Mouse (Mus musculus): ENCODE data around the gene Ech1. TPM values are rescaled to one million over a fixed set of nuclear protein-coding genes. Genes with fewer than 3 reads are reported as not detected.
A peak's percentile ranks its signal among the peaks of the same experiment; 100 is the strongest.

The Ech1 gene
- polyA plus RNA-seq, 1 experiment from 2014 or later: 69.1 TPM

DNA sequence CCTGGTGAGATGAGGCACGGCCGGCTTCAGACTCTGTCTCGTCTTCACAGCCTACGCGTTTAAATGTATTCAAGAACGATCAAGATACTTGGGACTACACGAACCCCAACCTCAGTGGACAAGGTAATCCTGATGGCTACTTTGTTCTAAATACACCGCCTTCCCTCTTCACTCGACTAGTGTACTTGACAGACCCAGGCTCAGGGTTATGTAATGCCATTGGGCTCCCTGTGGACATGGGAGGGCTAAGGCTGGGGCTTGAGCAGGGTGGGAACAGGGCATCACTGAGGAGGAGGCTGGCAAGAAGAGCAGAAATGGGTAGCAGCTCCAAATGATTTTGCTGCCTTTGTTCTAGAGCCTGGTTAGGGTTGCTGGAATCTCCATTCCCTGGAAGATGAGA, 9.8 kb upstream of the Ech1 start:
- H3K27ac ChIP-seq: no peak overlapping the region
- H3K4me1 ChIP-seq: peaks cover 70% of the 10 kb centered on the region
- no peak overlapping the region for H3K9ac ChIP-seq
- H3K36me3 ChIP-seq (ENCODE audit: poor library complexity, severe bottlenecking): peaks cover 79% of the 10 kb centered on the region
- no peak overlapping the region for H3K4me2 ChIP-seq
- H3K9me3 ChIP-seq (replicated peaks): no peaks in the 10 kb centered on the region
- WGBS: 86% methylated on average over 9 of the region's 9 CpGs
- H3K4me3 ChIP-seq: no peak overlapping the region
- no peak for ATAC-seq
- no peaks in the 10 kb centered on the region for H3K27me3 ChIP-seq

DNA sequence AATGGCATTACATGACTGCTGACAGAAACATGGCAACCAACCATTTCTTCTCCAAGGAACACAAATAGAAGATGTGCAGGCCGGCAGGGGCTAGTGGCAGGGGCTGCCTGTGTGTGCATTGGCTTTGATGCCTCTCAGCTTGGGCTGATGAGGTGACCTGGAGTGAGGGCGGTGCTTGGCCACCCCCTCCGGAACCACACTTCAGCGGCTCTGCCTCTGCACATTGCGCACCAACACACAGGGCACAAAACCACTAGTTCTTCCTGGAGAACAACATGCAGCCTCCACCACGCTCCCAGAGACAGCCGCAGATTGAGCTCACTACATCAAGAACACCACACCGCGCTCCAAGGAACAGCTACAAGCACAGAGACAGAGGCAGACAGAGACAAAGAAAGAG, 8.8 kb upstream of the Ech1 start:
- H3K4me3 ChIP-seq: no peak overlapping the region
- H3K4me2 ChIP-seq: no peak overlapping the region
- peaks cover 89% of the 10 kb centered on the region for H3K36me3 ChIP-seq (ENCODE audit: poor library complexity, severe bottlenecking)
- H3K27ac ChIP-seq: no peak overlapping the region
- peaks cover 75% of the 10 kb centered on the region for H3K4me1 ChIP-seq
- ATAC-seq: no peak
- H3K27me3 ChIP-seq: no peaks in the 10 kb centered on the region
- H3K9me3 ChIP-seq (replicated peaks): no peaks in the 10 kb centered on the region
- H3K9ac ChIP-seq: 0 out of 2 replicates have a peak overlapping the region, but pooled peaks have one; percentile 6
- WGBS: 88% methylated on average over 9 of the region's 9 CpGs

DNA sequence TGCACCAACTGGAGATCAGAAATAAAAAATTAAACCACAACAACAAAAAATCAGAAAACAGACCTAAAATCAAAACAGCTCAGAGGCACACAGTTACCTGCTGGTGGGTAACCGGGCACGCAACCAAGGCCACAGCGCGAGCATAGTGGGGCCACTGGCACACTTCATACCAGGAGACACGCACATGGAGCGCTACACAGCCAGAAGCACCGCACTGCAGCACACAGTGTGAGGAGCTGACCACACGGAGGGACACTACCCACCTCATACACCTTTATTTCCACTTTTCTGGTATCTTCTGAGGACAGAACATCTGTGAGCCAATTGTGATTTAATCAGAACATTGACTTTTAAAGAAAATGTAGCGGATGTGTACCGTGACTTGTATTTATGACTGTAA, 8.1 kb upstream of the Ech1 start:
- 94% methylated on average over 10 of the region's 10 CpGs for WGBS
- Histone ChIP-seq H3K4me2 (peak overlapping the region; percentile 16), H3K27ac (no peak overlapping the region), H3K9me3 (replicated peaks) (no peaks in the 10 kb centered on the region), H3K9ac (0 out of 2 replicates have a peak overlapping the region, but pooled peaks have one; percentile 26), H3K36me3 (ENCODE audit: poor library complexity, severe bottlenecking) (peaks cover 96% of the 10 kb centered on the region), H3K4me3 (no peak overlapping the region), H3K4me1 (peaks cover 72% of the 10 kb centered on the region), H3K27me3 (no peaks in the 10 kb centered on the region)
- ATAC-seq: no peak

DNA sequence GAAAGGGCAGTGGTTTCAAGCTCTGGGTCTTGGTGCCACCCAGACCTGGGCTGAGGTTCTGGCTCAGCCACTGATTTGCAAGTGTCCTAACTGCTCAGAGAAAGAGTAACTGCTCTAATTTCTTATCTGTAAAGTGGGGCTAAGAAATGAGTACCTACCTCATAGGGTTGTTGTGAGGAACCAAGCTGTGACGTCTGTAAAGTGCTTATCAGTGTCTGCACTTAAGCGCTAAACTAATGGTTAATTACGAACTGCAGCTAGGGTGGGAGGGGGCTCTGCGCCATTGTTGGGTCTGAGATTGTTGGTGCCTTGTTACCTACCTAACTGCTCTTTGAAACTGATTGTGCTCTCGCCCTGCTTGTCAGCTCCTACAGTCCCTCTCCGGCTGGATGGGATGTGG, 7.5 kb upstream of the Ech1 start:
- Histone ChIP-seq H3K4me1 (peaks cover 66% of the 10 kb centered on the region), H3K27me3 (no peaks in the 10 kb centered on the region), H3K9ac (peak overlapping the region; percentile 26; the same call in 1 of the 2 replicates), H3K27ac (no peak overlapping the region), H3K36me3 (ENCODE audit: poor library complexity, severe bottlenecking) (peaks cover 99% of the 10 kb centered on the region), H3K4me3 (no peak overlapping the region), H3K9me3 (replicated peaks) (no peaks in the 10 kb centered on the region), H3K4me2 (0 out of 2 replicates have a peak overlapping the region, but pooled peaks have one; percentile 16)
- WGBS: 56% methylated on average over 6 of the region's 6 CpGs
- ATAC-seq: no peak

DNA sequence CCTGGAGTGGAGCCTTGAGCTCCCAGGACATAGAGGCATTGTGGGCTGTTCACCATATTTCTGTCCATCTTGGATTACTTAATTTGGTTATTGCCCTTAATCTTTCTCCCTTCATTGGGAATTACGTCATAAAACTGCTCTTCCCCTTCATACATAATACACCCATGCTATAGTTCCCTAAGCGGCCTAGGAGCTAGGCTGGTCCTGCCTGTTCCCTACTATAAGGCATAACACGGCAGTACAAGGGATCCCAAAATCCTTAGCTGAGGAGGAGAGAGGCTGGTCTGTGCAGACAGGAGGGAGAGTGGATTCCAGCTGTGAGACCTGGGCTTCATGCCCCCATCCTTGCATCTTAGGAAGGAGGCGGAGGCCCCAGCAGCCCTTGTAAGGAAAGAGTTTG, 7.1 kb upstream of the Ech1 start:
- Histone ChIP-seq H3K4me1 (peaks cover 62% of the 10 kb centered on the region), H3K27ac (no peak overlapping the region), H3K4me2 (no peak overlapping the region), H3K36me3 (ENCODE audit: poor library complexity, severe bottlenecking) (peaks cover 99% of the 10 kb centered on the region), H3K9ac (no peak overlapping the region), H3K9me3 (replicated peaks) (no peaks in the 10 kb centered on the region), H3K27me3 (no peaks in the 10 kb centered on the region), H3K4me3 (no peak overlapping the region)
- ATAC-seq: no peak
- 78% methylated on average over 4 of the region's 4 CpGs for WGBS

DNA sequence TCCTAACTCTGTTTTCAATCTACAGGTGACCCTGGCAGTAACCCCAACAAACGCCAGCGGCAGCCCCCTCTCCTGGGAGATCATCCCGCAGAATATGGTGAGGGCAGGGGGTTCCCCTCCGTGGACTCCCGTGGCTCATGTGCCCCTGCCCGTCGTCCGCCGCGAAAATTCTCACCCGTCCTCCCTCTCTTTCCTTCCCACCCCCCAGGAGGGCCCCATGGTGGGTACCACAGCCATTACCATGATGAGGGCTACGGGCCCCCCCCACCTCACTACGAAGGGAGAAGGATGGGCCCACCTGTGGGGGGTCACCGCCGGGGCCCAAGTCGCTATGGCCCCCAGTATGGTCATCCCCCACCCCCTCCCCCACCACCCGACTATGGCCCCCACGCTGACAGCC, 6.6 kb upstream of the Ech1 start:
- peaks cover 57% of the 10 kb centered on the region for H3K4me1 ChIP-seq
- no peak overlapping the region for H3K4me3 ChIP-seq
- no peak overlapping the region for H3K27ac ChIP-seq
- no peaks in the 10 kb centered on the region for H3K27me3 ChIP-seq
- H3K36me3 ChIP-seq (ENCODE audit: poor library complexity, severe bottlenecking): peaks cover 98% of the 10 kb centered on the region
- no peak overlapping the region for H3K4me2 ChIP-seq
- no peak overlapping the region for H3K9ac ChIP-seq
- ATAC-seq: no peak
- H3K9me3 ChIP-seq (replicated peaks): no peaks in the 10 kb centered on the region
- 84% methylated on average over 18 of the region's 18 CpGs for WGBS

DNA sequence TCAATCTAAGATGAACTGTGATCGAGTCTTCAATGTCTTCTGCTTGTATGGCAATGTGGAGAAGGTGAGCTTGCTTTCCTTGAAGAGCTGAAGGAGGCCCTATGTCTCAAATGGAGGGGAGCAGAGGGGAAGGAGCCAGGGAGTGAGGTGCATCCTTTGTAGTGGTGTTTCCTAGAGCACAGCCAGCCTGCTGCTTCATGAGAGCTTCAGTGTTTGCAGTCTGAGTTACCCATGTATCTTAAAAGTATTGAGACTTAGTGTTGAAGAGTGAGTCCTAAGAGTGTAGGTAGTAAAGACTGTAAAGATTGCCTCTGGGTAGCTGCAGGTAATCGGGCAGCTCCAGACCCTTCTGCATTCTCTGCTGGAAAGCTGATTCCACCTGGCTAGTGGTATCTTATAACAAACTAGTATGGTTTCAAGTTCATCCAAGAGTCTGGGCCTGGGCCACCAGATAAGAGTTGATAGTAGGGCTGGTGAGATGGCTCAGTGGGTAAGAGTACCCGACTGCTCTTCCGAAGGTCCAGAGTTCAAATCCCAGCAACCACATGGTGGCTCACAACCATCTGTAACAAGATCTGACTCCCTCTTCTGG, 6.1 kb upstream of the Ech1 start:
- no peak overlapping the region for H3K4me2 ChIP-seq
- H3K36me3 ChIP-seq (ENCODE audit: poor library complexity, severe bottlenecking): peaks cover 92% of the 10 kb centered on the region
- WGBS: 93% methylated on average over 4 of the region's 4 CpGs
- peaks cover 52% of the 10 kb centered on the region for H3K4me1 ChIP-seq
- H3K27me3 ChIP-seq: no peaks in the 10 kb centered on the region
- ATAC-seq: no peak
- H3K9me3 ChIP-seq (replicated peaks): no peaks in the 10 kb centered on the region
- H3K27ac ChIP-seq: no peak overlapping the region
- no peak overlapping the region for H3K4me3 ChIP-seq
- H3K9ac ChIP-seq: no peak overlapping the region

DNA sequence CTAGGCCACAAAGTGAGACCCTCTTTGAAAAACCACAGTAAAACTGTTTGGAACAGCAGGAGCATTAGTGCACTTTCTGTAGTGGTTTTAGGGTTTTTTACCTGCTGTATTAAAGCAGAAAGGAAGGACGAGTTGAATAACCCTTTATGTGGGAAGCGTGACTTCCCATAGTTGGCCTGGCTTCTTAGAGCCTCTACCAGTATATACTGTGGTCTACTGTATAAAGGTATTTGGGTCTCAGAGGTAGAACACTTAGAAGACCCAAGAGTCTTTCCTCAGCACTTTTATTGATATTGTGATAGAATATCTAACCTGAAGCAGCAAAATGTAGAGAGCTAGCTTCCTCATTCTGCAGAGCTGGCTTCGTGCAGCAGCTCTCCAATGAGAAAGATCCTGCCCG, 5.4 kb upstream of the Ech1 start:
- Histone ChIP-seq H3K4me3 (no peak overlapping the region), H3K27me3 (no peaks in the 10 kb centered on the region), H3K9me3 (replicated peaks) (no peaks in the 10 kb centered on the region), H3K4me2 (no peak overlapping the region), H3K4me1 (peaks cover 48% of the 10 kb centered on the region), H3K36me3 (ENCODE audit: poor library complexity, severe bottlenecking) (peaks cover 86% of the 10 kb centered on the region), H3K9ac (0 out of 2 replicates have a peak overlapping the region, but pooled peaks have one; percentile 2), H3K27ac (0 out of 2 replicates have a peak overlapping the region, but pooled peaks have one; percentile 48)
- WGBS: 79% methylated on average over 4 of the region's 4 CpGs
- ATAC-seq: no peak

DNA sequence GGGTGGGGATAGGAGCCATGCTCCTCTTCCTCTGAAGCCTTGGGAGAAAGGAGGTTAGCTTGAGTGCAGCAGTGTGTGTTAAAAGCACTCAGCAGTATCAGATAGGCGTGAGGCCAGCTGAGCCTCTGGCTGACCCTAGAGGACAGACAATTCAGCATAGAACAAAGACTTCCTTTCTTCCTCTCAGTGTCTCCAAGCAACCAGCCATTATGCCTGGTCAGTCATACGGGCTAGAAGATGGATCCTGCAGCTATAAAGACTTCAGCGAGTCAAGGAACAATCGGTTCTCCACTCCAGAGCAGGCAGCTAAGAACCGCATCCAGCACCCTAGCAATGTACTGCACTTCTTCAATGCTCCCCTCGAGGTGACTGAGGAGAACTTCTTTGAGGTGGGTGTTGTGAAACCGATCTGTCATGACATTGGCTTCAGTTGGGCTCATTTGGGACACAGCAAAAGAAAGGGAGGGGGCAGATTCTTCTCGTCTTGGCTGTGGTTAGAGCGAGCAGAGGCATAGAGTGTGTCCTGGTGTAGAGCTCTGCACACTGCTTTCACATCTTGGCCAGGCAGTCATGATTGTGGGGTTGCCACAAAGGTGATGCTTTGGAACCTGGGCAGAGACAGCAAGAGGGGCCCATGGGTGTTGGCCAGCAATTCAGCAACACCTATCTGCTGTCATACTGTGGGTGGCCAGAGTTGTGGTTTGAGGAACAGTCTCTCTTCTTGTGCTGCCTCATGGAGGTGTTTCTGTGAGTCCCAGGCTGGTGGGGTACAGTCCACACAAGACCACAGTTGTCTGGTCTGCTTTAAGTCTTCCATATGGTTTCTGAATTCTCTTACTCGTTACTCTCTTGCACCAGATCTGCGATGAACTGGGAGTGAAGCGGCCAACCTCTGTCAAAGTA, 4.4 kb upstream of the Ech1 start:
- Histone ChIP-seq H3K27me3 (no peaks in the 10 kb centered on the region), H3K27ac (peak overlapping the region; percentile 48), H3K9me3 (replicated peaks) (no peaks in the 10 kb centered on the region), H3K9ac (0 out of 2 replicates have a peak overlapping the region, but pooled peaks have one; percentile 16), H3K4me3 (no peak overlapping the region), H3K4me2 (no peak overlapping the region), H3K4me1 (peaks cover 45% of the 10 kb centered on the region), H3K36me3 (ENCODE audit: poor library complexity, severe bottlenecking) (peaks cover 76% of the 10 kb centered on the region)
- WGBS: 48% methylated on average over 12 of the region's 12 CpGs
- no peak for ATAC-seq

DNA sequence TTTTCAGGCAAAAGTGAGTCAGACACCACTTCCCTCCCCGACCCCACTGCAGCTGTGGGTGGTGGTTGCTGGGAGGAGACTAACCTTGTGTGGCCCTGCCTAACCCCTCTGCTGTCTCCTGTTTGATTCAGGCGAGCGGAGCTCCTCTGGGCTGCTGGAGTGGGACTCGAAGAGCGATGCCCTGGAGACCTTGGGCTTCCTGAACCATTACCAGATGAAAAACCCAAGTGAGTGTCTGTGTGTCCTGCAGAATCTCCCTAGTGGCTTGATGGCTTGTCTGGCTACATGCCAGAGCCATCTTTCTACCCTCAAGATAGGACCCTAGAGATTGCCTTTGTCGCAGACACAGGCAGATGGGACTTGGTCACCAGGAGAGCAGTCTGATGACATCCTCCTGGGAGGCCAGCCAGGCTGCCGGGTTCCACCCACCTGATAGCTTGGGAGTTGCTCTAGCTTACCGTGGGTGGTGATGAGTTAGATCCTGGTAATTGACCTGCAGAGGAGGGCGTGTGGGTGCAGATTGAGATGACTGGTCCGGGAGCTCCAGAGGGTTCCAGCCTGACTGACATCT, 3.7 kb upstream of the Ech1 start:
- 80% methylated on average over 10 of the region's 10 CpGs for WGBS

DNA sequence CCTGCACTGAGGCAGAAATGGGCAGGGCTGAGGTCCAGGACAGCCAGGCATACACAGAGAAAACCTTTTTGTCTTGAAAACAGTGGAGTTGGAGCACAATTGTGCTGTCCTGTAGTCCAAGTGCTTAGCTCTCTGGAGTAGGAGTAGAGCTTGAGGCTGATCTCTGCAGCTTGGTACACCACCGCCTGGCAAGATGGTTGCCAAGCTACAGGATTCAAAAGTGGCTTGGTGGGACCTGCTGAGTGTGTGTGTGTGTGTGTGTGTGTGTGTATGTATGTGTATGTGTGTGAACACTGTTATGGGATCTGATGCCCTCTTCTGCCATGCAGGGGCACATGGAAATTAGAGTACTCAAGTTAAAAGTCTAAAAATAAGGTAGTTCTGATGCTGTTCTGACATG, 2.5 kb upstream of the Ech1 start:
- WGBS: 58% methylated on average over 1 of the region's 1 CpGs
- no peak overlapping the region for H3K4me2 ChIP-seq
- no peak for ATAC-seq
- H3K36me3 ChIP-seq (ENCODE audit: poor library complexity, severe bottlenecking): peaks cover 56% of the 10 kb centered on the region
- no peak overlapping the region for H3K27ac ChIP-seq
- no peak overlapping the region for H3K4me3 ChIP-seq
- peaks cover 32% of the 10 kb centered on the region for H3K4me1 ChIP-seq
- no peaks in the 10 kb centered on the region for H3K9me3 ChIP-seq (replicated peaks)
- no peaks in the 10 kb centered on the region for H3K27me3 ChIP-seq
- no peak overlapping the region for H3K9ac ChIP-seq

More for the DNA sequence above, 3.7 kb upstream of the Ech1 start:
- Histone ChIP-seq H3K4me2 (no peak overlapping the region), H3K27me3 (no peaks in the 10 kb centered on the region), H3K9ac (no peak overlapping the region), H3K9me3 (replicated peaks) (no peaks in the 10 kb centered on the region), H3K27ac (peak overlapping the region; percentile 48; the same call in 1 of the 2 replicates), H3K36me3 (ENCODE audit: poor library complexity, severe bottlenecking) (peaks cover 68% of the 10 kb centered on the region), H3K4me1 (peaks cover 43% of the 10 kb centered on the region), H3K4me3 (no peak overlapping the region)
- no peak for ATAC-seq
